Mouse (Mus musculus): ENCODE measurements around the gene Irak1bp1. TPM values are rescaled to one million over a fixed set of nuclear protein-coding genes. Genes with fewer than 3 reads are reported as not detected.

The Irak1bp1 gene
- 44.4 and 46.9 TPM in 2 replicates for total RNA-seq (2014; rRNA removed)
- 52.0 and 61.4 TPM in 2 replicates for polyA plus RNA-seq (2015; fragmentation: Nextera tagmentation; extraction: Ambion mirVana)

GRCm38 (mm10) chr9:82829007-82829689 is at the start of gene Irak1bp1:
Irak1bp1 (plus strand) TSS chr9:82829540.
- peak within 1 kb of the TSS; percentile 60 for H3K4me2 ChIP-seq (ENCODE audit: low read depth)
- peak within 1 kb of the TSS; percentile 90 for H3K4me3 ChIP-seq (ENCODE audit: low read depth, low read length)
- H3K27ac ChIP-seq (ENCODE audit: low read depth, low read length): peak within 1 kb of the TSS; percentile 96
- no peaks in the 10 kb centered on the region for H3K36me3 ChIP-seq (ENCODE audit: insufficient read depth)
- no peak for DNase-seq
- no peak for TF ChIP-seq CTCF (IDR thresholded peaks at IDR 0.05; ENCODE audit: low read depth)
- WGBS: 14% methylated on average over 20 of the region's 20 CpGs
- ATAC-seq: peak; percentile 46
- peak within 1 kb of the TSS; percentile 99 for H3K9ac ChIP-seq
- no peaks in the 10 kb centered on the region for H3K9me3 ChIP-seq (ENCODE audit: low read length)
- H3K27me3 ChIP-seq (ENCODE audit: insufficient read depth, low read length): no peaks in the 10 kb centered on the region
- peaks cover 11% of the 10 kb centered on the region for H3K4me1 ChIP-seq (ENCODE audit: insufficient read depth)

- H3K27me3 ChIP-seq (ENCODE audit: insufficient read depth, low read length): no peaks in the 10 kb centered on the region
- H3K4me3 ChIP-seq (ENCODE audit: low read depth, low read length): no peak overlapping the region
- no peaks in the 10 kb centered on the region for H3K36me3 ChIP-seq (ENCODE audit: insufficient read depth)
- TF ChIP-seq CTCF (IDR thresholded peaks at IDR 0.05; ENCODE audit: low read depth): no peak
- 39% methylated on average over 9 of the region's 9 CpGs for WGBS
- DNase-seq (peak; percentile 9), ATAC-seq (no peak)
- no peak overlapping the region for H3K9ac ChIP-seq
- 0 out of 2 replicates have a peak overlapping the region, but pooled peaks have one; percentile 5 for H3K4me2 ChIP-seq (ENCODE audit: low read depth)
- no peaks in the 10 kb centered on the region for H3K9me3 ChIP-seq (ENCODE audit: low read length)
- no peaks in the 10 kb centered on the region for H3K4me1 ChIP-seq (ENCODE audit: insufficient read depth)
- no peak overlapping the region for H3K27ac ChIP-seq (ENCODE audit: low read depth, low read length)
These were observed 41.0 kb upstream of the Irak1bp1 start for GRCm38 (mm10) chr9:82788375-82788774.

GRCm38 (mm10) chr9:82800360-82800759 is 29.0 kb upstream of the Irak1bp1 start:
- ATAC-seq: no peak
- no peak for DNase-seq
- Histone ChIP-seq H3K4me3 (ENCODE audit: low read depth, low read length) (no peak overlapping the region), H3K9ac (no peak overlapping the region), H3K9me3 (ENCODE audit: low read length) (no peaks in the 10 kb centered on the region), H3K36me3 (ENCODE audit: insufficient read depth) (no peaks in the 10 kb centered on the region), H3K4me2 (ENCODE audit: low read depth) (no peak overlapping the region), H3K27me3 (ENCODE audit: insufficient read depth, low read length) (no peaks in the 10 kb centered on the region), H3K4me1 (ENCODE audit: insufficient read depth) (no peaks in the 10 kb centered on the region), H3K27ac (ENCODE audit: low read depth, low read length) (no peak overlapping the region)
- 65% methylated on average over 8 of the region's 8 CpGs for WGBS
- TF ChIP-seq CTCF (IDR thresholded peaks at IDR 0.05; ENCODE audit: low read depth): no peak

- ATAC-seq (no peak; the same call in 1 of the 2 replicates), DNase-seq (no peak)
- no peak for TF ChIP-seq CTCF (IDR thresholded peaks at IDR 0.05; ENCODE audit: low read depth)
- no peaks in the 10 kb centered on the region for H3K4me1 ChIP-seq (ENCODE audit: insufficient read depth)
- no peaks in the 10 kb centered on the region for H3K27me3 ChIP-seq (ENCODE audit: insufficient read depth, low read length)
- no peaks in the 10 kb centered on the region for H3K36me3 ChIP-seq (ENCODE audit: insufficient read depth)
- H3K27ac ChIP-seq (ENCODE audit: low read depth, low read length): no peak overlapping the region
- H3K9ac ChIP-seq: no peak overlapping the region
- H3K9me3 ChIP-seq (ENCODE audit: low read length): no peaks in the 10 kb centered on the region
- no peak overlapping the region for H3K4me3 ChIP-seq (ENCODE audit: low read depth, low read length)
- 0% methylated on average over 1 of the region's 1 CpGs for WGBS
- no peak overlapping the region for H3K4me2 ChIP-seq (ENCODE audit: low read depth)
These were observed 22.2 kb upstream of the Irak1bp1 start for GRCm38 (mm10) chr9:82807129-82807528.

- H3K4me2 ChIP-seq (ENCODE audit: low read depth): no peak overlapping the region
- H3K36me3 ChIP-seq (ENCODE audit: insufficient read depth): no peaks in the 10 kb centered on the region
- H3K4me1 ChIP-seq (ENCODE audit: insufficient read depth): no peaks in the 10 kb centered on the region
- no peak for DNase-seq
- 25% methylated on average over 5 of the region's 5 CpGs for WGBS
- H3K4me3 ChIP-seq (ENCODE audit: low read depth, low read length): no peak overlapping the region
- no peak for TF ChIP-seq CTCF (IDR thresholded peaks at IDR 0.05; ENCODE audit: low read depth)
- no peaks in the 10 kb centered on the region for H3K27me3 ChIP-seq (ENCODE audit: insufficient read depth, low read length)
- no peak for ATAC-seq
- no peak overlapping the region for H3K9ac ChIP-seq
- H3K27ac ChIP-seq (ENCODE audit: low read depth, low read length): no peak overlapping the region
- no peaks in the 10 kb centered on the region for H3K9me3 ChIP-seq (ENCODE audit: low read length)
These were observed 21.7 kb upstream of the Irak1bp1 start for GRCm38 (mm10) chr9:82807635-82808034.

GRCm38 (mm10) chr9:82812172-82812963 is 17.0 kb upstream of the Irak1bp1 start:
- 25% methylated on average over 12 of the region's 12 CpGs for WGBS
- Histone ChIP-seq H3K27ac (ENCODE audit: low read depth, low read length) (no peak overlapping the region), H3K4me1 (ENCODE audit: insufficient read depth) (no peaks in the 10 kb centered on the region), H3K4me2 (ENCODE audit: low read depth) (no peak overlapping the region), H3K4me3 (ENCODE audit: low read depth, low read length) (no peak overlapping the region), H3K9me3 (ENCODE audit: low read length) (no peaks in the 10 kb centered on the region), H3K27me3 (ENCODE audit: insufficient read depth, low read length) (no peaks in the 10 kb centered on the region), H3K9ac (no peak overlapping the region), H3K36me3 (ENCODE audit: insufficient read depth) (no peaks in the 10 kb centered on the region)
- TF ChIP-seq CTCF (IDR thresholded peaks at IDR 0.05; ENCODE audit: low read depth): no peak
- ATAC-seq: peak; percentile 18; the same call in 1 of the 2 replicates
- DNase-seq: no peak

- no peak overlapping the region for H3K4me2 ChIP-seq (ENCODE audit: low read depth)
- TF ChIP-seq CTCF (IDR thresholded peaks at IDR 0.05; ENCODE audit: low read depth): peak; percentile 74
- DNase-seq: peak; percentile 62
These were observed 14.8 kb upstream of the Irak1bp1 start for GRCm38 (mm10) chr9:82814536-82814935.

More at GRCm38 (mm10) chr9:82814536-82814935, 14.8 kb upstream of the Irak1bp1 start:
- Histone ChIP-seq H3K4me3 (ENCODE audit: low read depth, low read length) (no peak overlapping the region), H3K4me1 (ENCODE audit: insufficient read depth) (no peaks in the 10 kb centered on the region), H3K27me3 (ENCODE audit: insufficient read depth, low read length) (no peaks in the 10 kb centered on the region), H3K36me3 (ENCODE audit: insufficient read depth) (no peaks in the 10 kb centered on the region), H3K9me3 (ENCODE audit: low read length) (no peaks in the 10 kb centered on the region), H3K9ac (no peak overlapping the region), H3K27ac (ENCODE audit: low read depth, low read length) (no peak overlapping the region)
- WGBS: 45% methylated on average over 3 of the region's 3 CpGs
- ATAC-seq: 0 out of 2 replicates have a peak, but pooled peaks have one; percentile 58
